Mouse (Mus musculus) intestine, postnatal 0 days (tissue): ENCODE results near the gene Schip1. TPM values are rescaled to one million over a fixed set of nuclear protein-coding genes. Genes with fewer than 3 reads are reported as not detected.

Source experiments
- ATAC-seq: fragments of 200-750 bp; cut with Nextera tagmentation; 2 replicates; pipeline ENCODE4 v1.8.0; 2017; ENCODE audit warnings: mild to moderate bottlenecking, moderate TSS enrichment, moderate library complexity
- H3K27ac ChIP-seq: fragments of 300-500 bp; sonication (generic); 2 replicates; pipeline ENCODE4 v1.5.1; 2014; ENCODE audit warnings: mild to moderate bottlenecking, low read depth, low read length, moderate library complexity
- H3K27me3 ChIP-seq: fragments of 300-500 bp; sonication (generic); replicated peaks from 2 replicates; pipeline ENCODE4 v1.6.1; 2014; ENCODE audit warnings: low read length, mixed read lengths; ENCODE audit not compliant: control insufficient read depth, insufficient read depth
- H3K36me3 ChIP-seq: fragments of 300-500 bp; sonication (generic); 2 replicates; pipeline ENCODE4 v1.6.1; 2014; ENCODE audit warnings: mild to moderate bottlenecking, moderate library complexity; ENCODE audit not compliant: control insufficient read depth, insufficient read depth
- H3K4me1 ChIP-seq: fragments of 300-500 bp; sonication (generic); replicated peaks from 2 replicates; pipeline ENCODE4 v1.6.1; 2014; ENCODE audit warnings: antibody characterized with exemption, low read length, mixed read lengths; ENCODE audit not compliant: control insufficient read depth, insufficient read depth
- H3K4me2 ChIP-seq: fragments of 300-500 bp; sonication (generic); replicated peaks from 2 replicates; pipeline ENCODE4 v1.6.1; 2014; ENCODE audit warnings: low read depth, mild to moderate bottlenecking, moderate library complexity
- H3K4me3 ChIP-seq: fragments of 300-500 bp; sonication (generic); 2 replicates; pipeline ENCODE4 v1.5.1; 2014; ENCODE audit warnings: low read depth, low read length
- H3K9ac ChIP-seq: fragments of 300-500 bp; sonication (generic); 2 replicates; pipeline ENCODE4 v1.6.1; 2014; ENCODE audit warnings: mild to moderate bottlenecking, low read depth, low read length
- H3K9me3 ChIP-seq: fragments of 300-500 bp; sonication (generic); 2 replicates; pipeline ENCODE4 v1.6.1; 2016; ENCODE audit warnings: mixed run types; ENCODE audit not compliant: control insufficient read depth
- CTCF ChIP-seq: sonication (generic); IDR thresholded peaks from 2 replicates; pipeline ENCODE4 v1.5.1; 2016; ENCODE audit warnings: low read depth, mild to moderate bottlenecking, control low read depth, antibody characterized with exemption, moderate library complexity
- WGBS: fragments of 180-500 bp; shearing (Covaris S2); extraction: QIAGEN DNeasy Blood & Tissue Kit; methylation state at CpG from one replicate; pipeline ENCODE4 v1.1.7; 2014; 5-methylcytosine and 5-hydroxymethylcytosine counted together
- polyA plus RNA-seq: library from polyadenylated mRNA; unstranded; fragments of >200 nt; fragmentation: Nextera tagmentation; extraction: Ambion mirVana; gene quantifications from 2 replicates; pipeline ENCODE4 v1.2.1, GENCODE M21; 2015

The Schip1 gene
- polyA plus RNA-seq, 1 experiment from 2014 or later = 24.2 TPM

DNA sequence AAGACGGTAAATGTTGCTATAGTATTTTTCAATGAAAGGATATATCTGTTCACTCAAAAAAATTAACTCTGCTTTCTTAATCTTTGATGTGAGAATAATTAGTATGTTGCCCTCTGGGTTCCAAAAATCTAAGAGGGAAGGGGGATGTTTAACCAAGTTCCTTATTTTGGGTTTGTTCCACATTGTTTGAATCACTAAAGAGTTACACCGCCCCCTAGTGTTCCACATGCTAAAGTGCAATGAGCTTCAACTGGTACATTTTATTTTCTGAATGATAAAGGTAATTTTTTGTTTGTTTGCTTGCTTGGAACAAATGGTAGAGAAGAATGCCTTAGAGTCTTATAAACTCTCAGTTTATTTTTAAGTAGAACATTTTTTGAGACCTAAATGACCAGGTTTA, 11.1 kb upstream of the Schip1 start:
- Histone ChIP-seq H3K36me3 (no peaks in the 10 kb centered on the region), H3K27ac (no peak overlapping the region), H3K9me3 (no peaks in the 10 kb centered on the region), H3K4me3 (no peak overlapping the region), H3K4me1 (no peaks in the 10 kb centered on the region), H3K9ac (no peak overlapping the region), H3K27me3 (no peaks in the 10 kb centered on the region), H3K4me2 (no peak overlapping the region)
- TF ChIP-seq CTCF = peak; percentile 72
- no peak for ATAC-seq
- WGBS = 50% methylated on average over 2 of the region's 2 CpGs

DNA sequence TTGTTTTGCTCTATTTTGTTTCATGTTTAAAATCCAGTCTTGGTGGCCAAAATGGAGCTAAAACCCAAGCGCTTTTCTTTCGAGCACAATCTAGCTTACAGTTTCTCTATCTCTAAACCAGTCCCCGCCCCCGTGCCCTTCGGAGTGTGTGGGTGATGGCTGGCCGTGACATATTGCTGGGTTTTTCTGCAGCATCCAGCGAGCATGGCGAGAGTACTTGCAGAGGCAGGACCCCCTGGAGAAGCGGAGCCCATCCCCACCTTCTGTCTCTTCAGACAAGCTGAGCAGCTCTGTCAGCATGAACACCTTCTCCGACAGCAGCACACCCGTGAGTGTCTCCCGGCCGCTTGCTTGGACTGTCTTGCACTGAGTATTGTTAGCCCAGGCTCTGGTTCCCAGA, 9.5 kb upstream of the Schip1 start:
- no peaks in the 10 kb centered on the region for H3K4me1 ChIP-seq
- ATAC-seq = no peak
- no peak overlapping the region for H3K4me2 ChIP-seq
- no peak overlapping the region for H3K4me3 ChIP-seq
- 56% methylated on average over 13 of the region's 13 CpGs for WGBS
- no peaks in the 10 kb centered on the region for H3K27me3 ChIP-seq
- no peaks in the 10 kb centered on the region for H3K36me3 ChIP-seq
- no peak overlapping the region for H3K27ac ChIP-seq
- TF ChIP-seq CTCF = no peak
- no peak overlapping the region for H3K9ac ChIP-seq
- H3K9me3 ChIP-seq = no peaks in the 10 kb centered on the region

DNA sequence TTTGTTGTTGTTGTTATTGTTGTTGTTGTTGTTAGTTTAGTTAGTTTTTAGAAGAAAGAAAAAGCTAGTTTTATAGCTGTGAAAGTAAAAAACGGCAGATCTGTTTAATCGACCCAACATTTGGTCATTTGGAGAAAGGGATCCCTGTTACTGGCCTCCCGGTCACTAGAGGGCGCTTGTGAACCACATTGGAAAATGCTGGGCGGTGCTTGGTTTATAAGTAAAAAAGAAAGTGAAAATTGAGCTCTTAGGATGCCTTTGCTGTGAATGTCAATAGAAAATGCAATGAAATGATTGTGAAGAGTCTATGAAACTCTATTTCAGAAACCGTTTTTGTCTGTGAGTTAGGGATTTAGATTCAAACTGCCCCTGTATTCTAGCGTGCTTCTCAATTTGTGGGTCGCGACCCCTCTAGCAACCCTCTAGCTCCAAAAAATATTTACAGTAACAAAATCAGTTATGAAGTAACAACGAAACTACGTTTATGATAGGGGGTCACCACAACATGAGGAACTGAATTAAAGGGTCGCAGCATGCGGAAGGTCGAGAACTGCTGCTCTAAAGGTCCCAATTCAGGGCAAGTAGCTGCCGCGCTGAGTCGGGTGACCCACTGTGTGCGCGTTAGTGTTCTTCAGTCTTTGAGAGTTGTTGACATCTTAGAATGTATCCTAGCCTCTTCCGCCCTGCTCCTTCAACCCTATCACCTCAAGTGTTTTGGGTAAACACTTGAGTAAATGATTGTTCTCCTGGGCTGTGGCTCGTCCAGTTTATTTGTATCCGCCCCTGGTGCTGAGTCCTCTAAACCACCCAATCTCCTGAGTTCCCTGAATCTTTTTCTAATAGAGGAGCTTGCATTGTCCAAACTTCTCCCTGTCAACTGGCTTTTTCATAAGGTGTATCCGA, 8.0 kb upstream of the Schip1 start:
- Histone ChIP-seq H3K27ac (no peak overlapping the region), H3K4me2 (peak overlapping the region; percentile 61), H3K9me3 (no peaks in the 10 kb centered on the region), H3K9ac (no peak overlapping the region), H3K4me1 (no peaks in the 10 kb centered on the region), H3K4me3 (peak overlapping the region; percentile 32), H3K36me3 (no peaks in the 10 kb centered on the region), H3K27me3 (no peaks in the 10 kb centered on the region)
- peak; percentile 88 for TF ChIP-seq CTCF
- no peak for ATAC-seq
- WGBS = 46% methylated on average over 23 of the region's 23 CpGs

DNA sequence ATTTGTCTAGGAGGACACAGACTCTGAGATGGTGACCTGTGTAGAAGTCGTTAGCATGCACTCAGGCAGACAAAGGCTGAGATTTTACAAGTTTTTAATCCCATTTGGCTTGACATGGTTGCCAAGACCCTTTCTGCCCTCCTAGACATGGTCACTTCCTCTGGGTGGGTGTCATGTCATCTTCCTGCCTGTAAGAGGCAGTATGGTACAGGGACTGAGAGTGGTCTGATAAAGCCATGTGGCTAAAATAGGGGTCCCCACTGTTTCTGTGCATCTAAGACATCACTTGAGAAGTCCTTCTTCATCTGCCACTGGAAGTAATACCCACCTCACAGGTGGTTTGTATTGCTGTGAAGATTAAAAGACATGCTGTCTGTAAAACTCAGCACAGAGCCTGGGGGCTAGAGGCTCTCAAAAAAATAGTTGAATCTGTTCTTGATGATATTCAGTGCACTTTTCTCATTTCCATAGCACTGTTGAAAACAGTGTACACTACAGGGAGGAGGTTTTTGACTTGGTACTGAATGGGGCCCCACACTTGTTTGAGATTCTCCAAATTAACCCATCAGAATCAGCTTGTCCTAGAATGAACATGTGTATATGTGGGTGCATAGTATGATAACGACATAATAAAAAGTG, 5.3 kb upstream of the Schip1 start:
- WGBS = 49% methylated on average over 2 of the region's 2 CpGs
- ATAC-seq = no peak
- Histone ChIP-seq H3K4me2 (no peak overlapping the region), H3K4me1 (no peaks in the 10 kb centered on the region), H3K9me3 (no peaks in the 10 kb centered on the region), H3K36me3 (no peaks in the 10 kb centered on the region), H3K9ac (no peak overlapping the region), H3K27ac (no peak overlapping the region), H3K4me3 (no peak overlapping the region), H3K27me3 (no peaks in the 10 kb centered on the region)
- peak; percentile 79 for TF ChIP-seq CTCF

DNA sequence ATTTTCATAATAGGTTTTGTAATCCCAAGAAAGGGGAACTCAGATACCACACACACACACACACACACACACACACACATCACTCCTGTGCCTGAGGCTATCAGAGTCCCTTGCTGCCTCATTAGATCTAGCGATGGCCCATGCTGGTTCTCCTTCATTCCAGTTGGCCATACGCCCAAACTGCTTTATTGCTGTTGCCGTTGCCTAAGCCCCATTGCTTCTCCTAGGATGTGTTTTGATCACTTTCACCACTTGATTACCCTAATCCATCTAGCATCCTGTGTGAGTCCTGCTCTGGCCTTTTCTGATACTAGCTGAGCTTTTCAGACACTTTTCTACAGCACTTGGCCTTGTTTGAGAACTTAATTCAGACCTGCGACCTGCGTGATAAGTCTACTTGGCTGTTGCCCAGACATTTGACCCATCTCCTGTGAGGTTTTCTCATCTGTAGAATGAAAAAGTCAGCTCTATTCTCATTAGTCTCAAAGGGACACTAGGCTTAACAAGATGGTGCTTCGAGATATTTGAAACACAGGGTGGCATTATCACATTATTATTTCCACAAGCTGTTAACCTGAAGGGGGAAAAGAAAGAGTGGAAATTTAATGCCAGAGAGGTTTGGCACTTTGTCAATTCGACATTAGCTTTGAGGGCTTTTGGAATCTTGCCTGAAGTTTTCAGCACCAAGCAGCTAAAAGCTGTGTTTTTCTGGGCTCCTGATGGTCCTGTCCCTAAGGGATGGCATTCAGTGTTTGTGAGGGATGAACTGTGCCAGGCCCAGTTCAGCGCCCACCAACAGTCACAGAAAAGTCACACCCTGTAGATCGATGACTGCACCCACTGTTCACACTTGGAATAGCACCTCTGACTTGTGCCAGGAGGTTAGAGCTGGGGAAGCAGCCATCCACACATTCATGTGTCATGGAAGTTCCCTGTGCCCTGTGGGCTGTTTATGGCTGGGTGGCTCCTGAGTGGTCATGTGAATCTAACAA, 7.1 kb downstream of the Schip1 start:
- H3K9ac ChIP-seq = no peak overlapping the region
- no peaks in the 10 kb centered on the region for H3K36me3 ChIP-seq
- no peak overlapping the region for H3K27ac ChIP-seq
- H3K9me3 ChIP-seq = no peaks in the 10 kb centered on the region
- 74% methylated on average over 9 of the region's 9 CpGs for WGBS
- no peaks in the 10 kb centered on the region for H3K4me1 ChIP-seq
- no peaks in the 10 kb centered on the region for H3K27me3 ChIP-seq
- no peak for TF ChIP-seq CTCF
- no peak for ATAC-seq
- no peak overlapping the region for H3K4me3 ChIP-seq
- H3K4me2 ChIP-seq = no peak overlapping the region

DNA sequence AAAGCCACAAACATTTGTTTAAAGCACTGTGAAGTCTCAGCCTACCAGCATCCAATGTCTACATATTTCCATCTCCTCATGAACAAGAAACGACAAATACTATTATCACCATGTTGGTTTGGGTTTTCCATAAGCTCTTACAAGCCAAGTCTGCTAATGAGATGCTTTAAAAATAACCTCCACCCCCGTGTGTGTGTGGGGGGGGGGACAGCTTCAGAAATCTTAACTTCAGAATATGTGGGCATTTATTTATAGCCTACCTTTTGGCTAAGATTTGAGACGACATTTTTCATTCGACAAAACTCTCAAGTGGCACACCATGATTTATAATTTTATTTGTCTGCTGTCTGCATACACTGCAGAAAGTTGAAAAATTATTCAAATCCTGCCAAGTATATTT, 12.8 kb downstream of the Schip1 start:
- H3K27me3 ChIP-seq = no peaks in the 10 kb centered on the region
- H3K4me2 ChIP-seq = no peak overlapping the region
- H3K27ac ChIP-seq = no peak overlapping the region
- TF ChIP-seq CTCF = no peak
- H3K4me3 ChIP-seq = no peak overlapping the region
- no peak for ATAC-seq
- no peaks in the 10 kb centered on the region for H3K9me3 ChIP-seq
- WGBS = 69% methylated on average over 4 of the region's 4 CpGs
- no peak overlapping the region for H3K9ac ChIP-seq
- H3K36me3 ChIP-seq = no peaks in the 10 kb centered on the region
- H3K4me1 ChIP-seq = no peaks in the 10 kb centered on the region
